In the genomic region with DNA sequence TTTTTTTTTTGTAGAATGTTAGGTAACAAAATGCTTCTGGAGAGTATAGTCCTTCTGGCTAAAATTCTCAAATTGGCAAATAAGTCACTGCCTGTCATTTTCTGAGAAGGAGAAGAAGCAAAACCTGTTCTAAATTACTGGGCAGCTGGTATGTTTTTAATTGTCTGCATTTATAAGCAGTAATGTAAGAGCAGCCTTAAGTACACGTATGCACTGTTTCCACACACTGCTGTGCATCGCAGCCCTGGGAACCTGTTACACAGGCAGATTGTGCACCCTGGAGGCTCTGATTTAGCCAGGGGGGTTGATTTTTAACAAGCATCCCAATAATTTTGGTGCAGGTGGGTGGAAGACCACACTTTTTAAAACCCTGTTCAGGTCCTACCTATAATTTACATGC, we compare ENCODE assay signal across 24 mouse cellular contexts.
DNase-seq lines count a peak whose midpoint lies in the region; ATAC-seq lines count a peak whose summit lies in the region.
"Had no signal": no experiment of that assay in that cellular context is flagged by ENCODE, and none has a peak within 500 bp of the region (broad histone marks: within the 10 kb centered on the region; RNA-seq: fewer than 3 reads in every experiment).

No protein-coding gene starts in this region.

- no peak overlapping the region for H3K9ac ChIP-seq in forebrain, embryonic 13.5 days
- H3K9ac ChIP-seq in forebrain, embryonic 11.5 days (ENCODE audit: low read length): no peak overlapping the region
- no peak overlapping the region for H3K9ac ChIP-seq in embryonic facial prominence, embryonic 14.5 days (ENCODE audit: low read depth, low read length)
- H3K9ac ChIP-seq in limb, embryonic 11.5 days (ENCODE audit: low read length): no peak overlapping the region
- H3K9ac ChIP-seq: embryonic facial prominence, embryonic 15.5 days; hindbrain, embryonic 15.5 days; lung, embryonic 15.5 days; midbrain, embryonic 12.5 days had no signal

- no peak for DNase-seq in forebrain, embryonic 11.5 days (ENCODE audit: low spot score)
- peak; percentile 10 for DNase-seq in brain, adult 2 months (ENCODE audit: low read depth, low spot score)
- peak; percentile 35 for DNase-seq in embryonic facial prominence, embryonic 14.5 days (ENCODE audit: low spot score)
- peak; percentile 58 for DNase-seq in limb, embryonic 11.5 days (ENCODE audit: low spot score)
- DNase-seq in cerebellum, adult 8-10 months: no peak
- DNase-seq in neural tube, embryonic 10.5 days (ENCODE audit: extremely low spot score, low spot score): no peak
- no peak for DNase-seq in adrenal gland, adult 2 months
- DNase-seq: adrenal gland, postnatal 25 days; cerebellum, adult 2 months; cerebellum, postnatal 25 days; heart, postnatal 14 days; kidney, adult 2 months; kidney, postnatal 36 days; lung, postnatal 36 days; right cerebral cortex, postnatal 14 days had no signal

- peak; percentile 57; the same call in 1 of the 2 replicates for ATAC-seq in forebrain, embryonic 13.5 days
- ATAC-seq in forebrain, embryonic 11.5 days (replicated peaks; ENCODE audit: low FRiP score): no peak
- ATAC-seq in embryonic facial prominence, embryonic 14.5 days (ENCODE audit: low read depth): no peak
- peak; percentile 75 for ATAC-seq in limb, embryonic 11.5 days (ENCODE audit: insufficient number of reproducible peaks, low FRiP score, low TSS enrichment, low read depth)

- no peaks in the 10 kb centered on the region for H3K36me3 ChIP-seq in forebrain, embryonic 13.5 days (ENCODE audit: poor library complexity, severe bottlenecking)
- H3K36me3 ChIP-seq in forebrain, embryonic 11.5 days (ENCODE audit: control insufficient read depth, insufficient read depth, low read length): no peaks in the 10 kb centered on the region
- no peaks in the 10 kb centered on the region for H3K36me3 ChIP-seq in embryonic facial prominence, embryonic 14.5 days (ENCODE audit: control insufficient read depth, insufficient read depth, low read length)
- H3K36me3 ChIP-seq in limb, embryonic 11.5 days (ENCODE audit: control insufficient read depth, insufficient read depth, low read length): no peaks in the 10 kb centered on the region
- H3K36me3 ChIP-seq: embryonic facial prominence, embryonic 15.5 days; G1E; hindbrain, embryonic 10.5 days; hindbrain, embryonic 15.5 days; lung, embryonic 15.5 days; midbrain, embryonic 12.5 days had no signal

- no peak overlapping the region for H3K4me2 ChIP-seq in forebrain, embryonic 13.5 days
- H3K4me2 ChIP-seq in forebrain, embryonic 11.5 days (ENCODE audit: low read depth, low read length, severe bottlenecking): no peak overlapping the region
- no peak overlapping the region for H3K4me2 ChIP-seq in embryonic facial prominence, embryonic 14.5 days (ENCODE audit: low read depth, low read length)
- H3K4me2 ChIP-seq in limb, embryonic 11.5 days (ENCODE audit: low read depth, severe bottlenecking): no peak overlapping the region
- H3K4me2 ChIP-seq: embryonic facial prominence, embryonic 15.5 days; hindbrain, embryonic 15.5 days; liver, embryonic 11.5 days; lung, embryonic 15.5 days; midbrain, embryonic 12.5 days had no signal

- H3K4me1 ChIP-seq in forebrain, embryonic 13.5 days: no peaks in the 10 kb centered on the region
- no peaks in the 10 kb centered on the region for H3K4me1 ChIP-seq in forebrain, embryonic 11.5 days (replicated peaks; ENCODE audit: control insufficient read depth, insufficient read depth, low read length)
- peaks cover 8% of the 10 kb centered on the region; the same call in 1 of the 2 replicates for H3K4me1 ChIP-seq in embryonic facial prominence, embryonic 14.5 days (ENCODE audit: control insufficient read depth, insufficient read depth, low read length)
- H3K4me1 ChIP-seq in limb, embryonic 11.5 days (ENCODE audit: control insufficient read depth, insufficient read depth, low read length): peaks cover 14% of the 10 kb centered on the region
- H3K4me1 ChIP-seq: embryonic facial prominence, embryonic 15.5 days; hindbrain, embryonic 10.5 days; hindbrain, embryonic 15.5 days; lung, embryonic 15.5 days; midbrain, embryonic 12.5 days had no signal

- H3K27ac ChIP-seq in forebrain, embryonic 13.5 days: no peak overlapping the region
- H3K27ac ChIP-seq in forebrain, embryonic 11.5 days (ENCODE audit: low read depth, low read length): no peak overlapping the region
- no peak overlapping the region for H3K27ac ChIP-seq in embryonic facial prominence, embryonic 14.5 days (replicated peaks; ENCODE audit: low read depth, low read length)
- no peak overlapping the region for H3K27ac ChIP-seq in limb, embryonic 11.5 days (replicated peaks; ENCODE audit: low read depth, low read length)
- H3K27ac ChIP-seq: embryonic facial prominence, embryonic 15.5 days; hindbrain, embryonic 15.5 days; layer of hippocampus, adult 2 months; lung, embryonic 15.5 days; midbrain, embryonic 12.5 days had no signal

- WGBS in forebrain, embryonic 13.5 days: 79% methylated on average over 2 of the region's 2 CpGs
- WGBS in forebrain, embryonic 11.5 days: 81% methylated on average over 2 of the region's 2 CpGs
- 14% methylated on average over 2 of the region's 2 CpGs for WGBS in embryonic facial prominence, embryonic 14.5 days
- 5% methylated on average over 2 of the region's 2 CpGs for WGBS in limb, embryonic 11.5 days

- H3K4me3 ChIP-seq in forebrain, embryonic 13.5 days: no peak overlapping the region
- no peak overlapping the region for H3K4me3 ChIP-seq in forebrain, embryonic 11.5 days (ENCODE audit: low read depth, low read length)
- no peak overlapping the region for H3K4me3 ChIP-seq in embryonic facial prominence, embryonic 14.5 days (ENCODE audit: low read depth, low read length)
- H3K4me3 ChIP-seq in limb, embryonic 11.5 days (ENCODE audit: low read depth, low read length): no peak overlapping the region
- H3K4me3 ChIP-seq: embryonic facial prominence, embryonic 15.5 days; hindbrain, embryonic 10.5 days; hindbrain, embryonic 15.5 days; layer of hippocampus, adult 2 months; lung, embryonic 15.5 days; midbrain, embryonic 12.5 days had no signal

- H3K9me3 ChIP-seq in forebrain, embryonic 13.5 days (replicated peaks): no peaks in the 10 kb centered on the region
- no peaks in the 10 kb centered on the region for H3K9me3 ChIP-seq in forebrain, embryonic 11.5 days (ENCODE audit: control insufficient read depth, low read length)
- no peaks in the 10 kb centered on the region for H3K9me3 ChIP-seq in embryonic facial prominence, embryonic 14.5 days (ENCODE audit: control insufficient read depth, low read length)
- H3K9me3 ChIP-seq in limb, embryonic 11.5 days (ENCODE audit: control insufficient read depth, low read length): no peaks in the 10 kb centered on the region
- H3K9me3 ChIP-seq: embryonic facial prominence, embryonic 15.5 days; G1E; hindbrain, embryonic 10.5 days; hindbrain, embryonic 15.5 days; lung, embryonic 15.5 days; midbrain, embryonic 12.5 days had no signal

- H3K27me3 ChIP-seq in forebrain, embryonic 13.5 days: no peaks in the 10 kb centered on the region
- no peaks in the 10 kb centered on the region for H3K27me3 ChIP-seq in forebrain, embryonic 11.5 days (ENCODE audit: control insufficient read depth, insufficient read depth, low read length)
- H3K27me3 ChIP-seq in embryonic facial prominence, embryonic 14.5 days (replicated peaks; ENCODE audit: control insufficient read depth, insufficient read depth, low read length): peaks cover 3% of the 10 kb centered on the region; the same call in 1 of the 2 replicates
- no peaks in the 10 kb centered on the region for H3K27me3 ChIP-seq in limb, embryonic 11.5 days (ENCODE audit: control insufficient read depth, insufficient read depth, low read length)
- H3K27me3 ChIP-seq: hindbrain, embryonic 15.5 days; lung, embryonic 15.5 days; midbrain, embryonic 12.5 days had no signal

Comparison
In these comparisons a context has a peak if more than half of its experiments do, and no peak if none do; other contexts are left out.
1. ATAC-seq: peak in forebrain, embryonic 13.5 days (single experiment) and limb, embryonic 11.5 days (single experiment); none in forebrain, embryonic 11.5 days (single experiment) and embryonic facial prominence, embryonic 14.5 days (single experiment).
2. DNase-seq: peak in brain, adult 2 months (single experiment), embryonic facial prominence, embryonic 14.5 days (single experiment) and limb, embryonic 11.5 days (single experiment); none in forebrain, embryonic 11.5 days (single experiment), cerebellum, adult 8-10 months (single experiment), neural tube, embryonic 10.5 days (single experiment) and adrenal gland, adult 2 months (single experiment).